Mouse (Mus musculus): ENCODE results near the gene Etv5. TPM values are rescaled to one million over a fixed set of nuclear protein-coding genes. Genes with fewer than 3 reads are reported as not detected.
A peak's percentile ranks its signal among the peaks of the same experiment; 100 is the strongest.

The Etv5 gene
- polyA plus RNA-seq (2015; fragmentation: Nextera tagmentation; extraction: Ambion mirVana) = 14.0 and 16.1 TPM in 2 replicates

- H3K27me3 ChIP-seq (replicated peaks) = no peaks in the 10 kb centered on the region
- H3K4me2 ChIP-seq = peak within 1 kb of the TSS; percentile 97
- WGBS = under 1% methylated on average over 57 of the region's 63 CpGs
- H3K27ac ChIP-seq = peak within 1 kb of the TSS; percentile 83
- peak within 1 kb of the TSS; percentile 84 for H3K4me3 ChIP-seq (replicated peaks)
- peaks cover 13% of the 10 kb centered on the region for H3K4me1 ChIP-seq
- peak; percentile 98 for ATAC-seq (ENCODE audit: insufficient read depth, low FRiP score, low read depth)
- H3K9me3 ChIP-seq = no peaks in the 10 kb centered on the region
- H3K9ac ChIP-seq = peak within 1 kb of the TSS; percentile 47
- no peaks in the 10 kb centered on the region for H3K36me3 ChIP-seq
Measured at GRCm38 (mm10) chr16:22439499-22440177, at the start of gene Etv5. TSS of gene Etv5 (minus strand) at chr16:22439719.

GRCm38 (mm10) chr16:22483900-22484299 lies 44.4 kb upstream of the Etv5 start:
- H3K36me3 ChIP-seq = no peaks in the 10 kb centered on the region
- 95% methylated on average over 1 of the region's 1 CpGs for WGBS
- no peak overlapping the region for H3K4me3 ChIP-seq (replicated peaks)
- no peaks in the 10 kb centered on the region for H3K27me3 ChIP-seq (replicated peaks)
- H3K4me2 ChIP-seq = no peak overlapping the region
- no peaks in the 10 kb centered on the region for H3K4me1 ChIP-seq
- no peak overlapping the region for H3K27ac ChIP-seq
- no peaks in the 10 kb centered on the region for H3K9me3 ChIP-seq
- no peak overlapping the region for H3K9ac ChIP-seq
- no peak for ATAC-seq (ENCODE audit: insufficient read depth, low FRiP score, low read depth)

GRCm38 (mm10) chr16:22479322-22479721 lies 39.8 kb upstream of the Etv5 start:
- WGBS = 91% methylated on average over 8 of the region's 8 CpGs
- no peak for ATAC-seq (ENCODE audit: insufficient read depth, low FRiP score, low read depth)
- Histone ChIP-seq H3K4me1 (no peaks in the 10 kb centered on the region), H3K4me3 (replicated peaks) (no peak overlapping the region), H3K9ac (no peak overlapping the region), H3K9me3 (no peaks in the 10 kb centered on the region), H3K27ac (no peak overlapping the region), H3K36me3 (no peaks in the 10 kb centered on the region), H3K27me3 (replicated peaks) (no peaks in the 10 kb centered on the region), H3K4me2 (no peak overlapping the region)

GRCm38 (mm10) chr16:22471728-22472127 lies 32.2 kb upstream of the Etv5 start:
- no peak overlapping the region for H3K27ac ChIP-seq
- H3K36me3 ChIP-seq = no peaks in the 10 kb centered on the region
- no peak overlapping the region for H3K9ac ChIP-seq
- 76% methylated on average over 2 of the region's 2 CpGs for WGBS
- H3K4me2 ChIP-seq = no peak overlapping the region
- no peak overlapping the region for H3K4me3 ChIP-seq (replicated peaks)
- H3K9me3 ChIP-seq = no peaks in the 10 kb centered on the region
- ATAC-seq (ENCODE audit: insufficient read depth, low FRiP score, low read depth) = no peak
- H3K4me1 ChIP-seq = peaks cover 3% of the 10 kb centered on the region; the same call in 1 of the 2 replicates
- no peaks in the 10 kb centered on the region for H3K27me3 ChIP-seq (replicated peaks)

- H3K27ac ChIP-seq = no peak overlapping the region
- H3K9me3 ChIP-seq = no peaks in the 10 kb centered on the region
- H3K4me3 ChIP-seq (replicated peaks) = no peak overlapping the region
- H3K9ac ChIP-seq = no peak overlapping the region
- H3K36me3 ChIP-seq = no peaks in the 10 kb centered on the region
- ATAC-seq (ENCODE audit: insufficient read depth, low FRiP score, low read depth) = peak; percentile 39; the same call in 1 of the 2 replicates
- no peaks in the 10 kb centered on the region for H3K27me3 ChIP-seq (replicated peaks)
- peaks cover 3% of the 10 kb centered on the region; the same call in 1 of the 2 replicates for H3K4me1 ChIP-seq
- WGBS = 66% methylated on average over 11 of the region's 11 CpGs
- no peak overlapping the region for H3K4me2 ChIP-seq
Measured at GRCm38 (mm10) chr16:22469385-22469784, 29.9 kb upstream of the Etv5 start.

- Histone ChIP-seq H3K27me3 (replicated peaks) (no peaks in the 10 kb centered on the region), H3K4me3 (replicated peaks) (no peak overlapping the region), H3K36me3 (no peaks in the 10 kb centered on the region), H3K9ac (no peak overlapping the region), H3K4me1 (peaks cover 3% of the 10 kb centered on the region; the same call in 1 of the 2 replicates), H3K4me2 (no peak overlapping the region), H3K27ac (no peak overlapping the region), H3K9me3 (no peaks in the 10 kb centered on the region)
- ATAC-seq (ENCODE audit: insufficient read depth, low FRiP score, low read depth) = no peak
- 86% methylated on average over 2 of the region's 2 CpGs for WGBS
Measured at GRCm38 (mm10) chr16:22467111-22467510, 27.6 kb upstream of the Etv5 start.

GRCm38 (mm10) chr16:22466381-22466780 lies 26.9 kb upstream of the Etv5 start:
- H3K4me3 ChIP-seq (replicated peaks) = no peak overlapping the region
- peaks cover 3% of the 10 kb centered on the region; the same call in 1 of the 2 replicates for H3K4me1 ChIP-seq
- H3K27ac ChIP-seq = no peak overlapping the region
- WGBS = 66% methylated on average over 11 of the region's 11 CpGs
- H3K4me2 ChIP-seq = no peak overlapping the region
- no peak for ATAC-seq (ENCODE audit: insufficient read depth, low FRiP score, low read depth)
- no peak overlapping the region for H3K9ac ChIP-seq
- H3K36me3 ChIP-seq = no peaks in the 10 kb centered on the region
- H3K27me3 ChIP-seq (replicated peaks) = no peaks in the 10 kb centered on the region
- H3K9me3 ChIP-seq = no peaks in the 10 kb centered on the region

GRCm38 (mm10) chr16:22462220-22462619 lies 22.7 kb upstream of the Etv5 start:
- Histone ChIP-seq H3K27me3 (replicated peaks) (no peaks in the 10 kb centered on the region), H3K36me3 (no peaks in the 10 kb centered on the region), H3K4me3 (replicated peaks) (no peak overlapping the region), H3K4me1 (no peaks in the 10 kb centered on the region), H3K9ac (no peak overlapping the region), H3K27ac (no peak overlapping the region), H3K4me2 (no peak overlapping the region), H3K9me3 (no peaks in the 10 kb centered on the region)
- WGBS = 83% methylated on average over 3 of the region's 3 CpGs
- ATAC-seq (ENCODE audit: insufficient read depth, low FRiP score, low read depth) = no peak

GRCm38 (mm10) chr16:22461728-22462127 lies 22.2 kb upstream of the Etv5 start:
- Histone ChIP-seq H3K4me3 (replicated peaks) (no peak overlapping the region), H3K9me3 (no peaks in the 10 kb centered on the region), H3K9ac (no peak overlapping the region), H3K4me2 (no peak overlapping the region), H3K27me3 (replicated peaks) (no peaks in the 10 kb centered on the region), H3K4me1 (no peaks in the 10 kb centered on the region), H3K36me3 (no peaks in the 10 kb centered on the region), H3K27ac (no peak overlapping the region)
- 60% methylated on average over 6 of the region's 6 CpGs for WGBS
- no peak for ATAC-seq (ENCODE audit: insufficient read depth, low FRiP score, low read depth)

GRCm38 (mm10) chr16:22460960-22461359 lies 21.4 kb upstream of the Etv5 start:
- Histone ChIP-seq H3K27me3 (replicated peaks) (no peaks in the 10 kb centered on the region), H3K4me2 (no peak overlapping the region), H3K9me3 (no peaks in the 10 kb centered on the region), H3K4me3 (replicated peaks) (no peak overlapping the region), H3K27ac (no peak overlapping the region), H3K36me3 (no peaks in the 10 kb centered on the region), H3K9ac (no peak overlapping the region), H3K4me1 (no peaks in the 10 kb centered on the region)
- WGBS = 73% methylated on average over 1 of the region's 1 CpGs
- no peak for ATAC-seq (ENCODE audit: insufficient read depth, low FRiP score, low read depth)

- Histone ChIP-seq H3K27me3 (replicated peaks) (no peaks in the 10 kb centered on the region), H3K9me3 (no peaks in the 10 kb centered on the region), H3K9ac (no peak overlapping the region), H3K27ac (peak overlapping the region; percentile 19; the same call in 1 of the 2 replicates), H3K36me3 (no peaks in the 10 kb centered on the region), H3K4me2 (no peak overlapping the region), H3K4me1 (peaks cover 4% of the 10 kb centered on the region; the same call in 1 of the 2 replicates), H3K4me3 (replicated peaks) (no peak overlapping the region)
- 65% methylated on average over 9 of the region's 9 CpGs for WGBS
- ATAC-seq (ENCODE audit: insufficient read depth, low FRiP score, low read depth) = peak; percentile 77
Measured at GRCm38 (mm10) chr16:22452082-22452481, 12.6 kb upstream of the Etv5 start.

- H3K9me3 ChIP-seq = no peaks in the 10 kb centered on the region
- ATAC-seq (ENCODE audit: insufficient read depth, low FRiP score, low read depth) = no peak
- no peak overlapping the region for H3K27ac ChIP-seq
- H3K36me3 ChIP-seq = no peaks in the 10 kb centered on the region
- WGBS = 75% methylated on average over 6 of the region's 6 CpGs
- no peak overlapping the region for H3K9ac ChIP-seq
- no peak overlapping the region for H3K4me3 ChIP-seq (replicated peaks)
- H3K4me1 ChIP-seq = peaks cover 4% of the 10 kb centered on the region; the same call in 1 of the 2 replicates
- no peaks in the 10 kb centered on the region for H3K27me3 ChIP-seq (replicated peaks)
- no peak overlapping the region for H3K4me2 ChIP-seq
Measured at GRCm38 (mm10) chr16:22448093-22448492, 8.6 kb upstream of the Etv5 start.
